Mouse (Mus musculus) brain, embryonic 14.5 days (tissue): ENCODE measurements at regions not wholly inside any gene's neighbourhood (a gene's known extent, or its start where the extent isn't known, plus 50 kb on each side); places are given as distances from the start of the nearest gene placed in this dataset.

Experiments
- CTCF ChIP-seq: fragments of 200-500 bp; IDR thresholded peaks from 2 replicates; pipeline ENCODE4 v1.5.1; 2012; ENCODE audit warnings: inconsistent platforms, mild to moderate bottlenecking, moderate library complexity, borderline replicate concordance; ENCODE audit not compliant: insufficient read depth, insufficient read length; ENCODE audit errors: extremely low read depth
- POLR2A ChIP-seq: fragments of 200-500 bp; IDR thresholded peaks from 2 replicates; pipeline ENCODE4 v1.6.1; 2012; ENCODE audit warnings: mild to moderate bottlenecking, inconsistent platforms, borderline replicate concordance; ENCODE audit not compliant: poor library complexity, insufficient read depth, insufficient read length, severe bottlenecking; ENCODE audit errors: extremely low read depth

DNA sequence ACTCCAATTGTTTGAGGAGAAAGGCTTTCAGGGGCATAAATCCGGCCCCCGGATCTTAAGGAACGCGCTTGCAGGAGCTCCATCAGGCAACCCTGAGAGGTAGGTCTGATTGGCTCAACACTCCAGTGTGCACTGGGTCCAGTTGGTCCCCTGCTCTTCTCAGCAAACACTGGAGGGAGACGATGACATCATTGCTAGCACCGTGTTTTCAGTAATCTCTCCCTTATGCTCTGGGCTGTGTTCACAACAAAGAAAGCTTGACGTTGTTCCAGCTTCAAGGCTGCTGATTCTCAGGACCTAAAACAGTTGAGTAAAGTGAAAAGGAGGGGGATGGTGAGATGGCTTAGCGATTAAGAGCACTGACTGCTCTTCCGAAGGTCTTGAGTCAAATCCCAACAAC lies 97.0 kb upstream of the Cxadr start:
- no peak for TF ChIP-seq POLR2A
- no peak for TF ChIP-seq CTCF
